Mouse (Mus musculus) spleen, adult 2 months (tissue): ENCODE measurements around the gene Dixdc1.

Experiments used
- CTCF ChIP-seq: fragments of 200-500 bp; IDR thresholded peaks from 2 replicates; pipeline ENCODE4 v1.5.1; 2011; ENCODE audit warnings: mild to moderate bottlenecking, inconsistent platforms; ENCODE audit not compliant: insufficient read depth, insufficient read length, insufficient replicate concordance; ENCODE audit errors: extremely low read depth
- POLR2A ChIP-seq: fragments of 200-500 bp; IDR thresholded peaks from 2 replicates; pipeline ENCODE4 v1.6.1; 2011; ENCODE audit warnings: low read depth, low read length, inconsistent platforms

DNA sequence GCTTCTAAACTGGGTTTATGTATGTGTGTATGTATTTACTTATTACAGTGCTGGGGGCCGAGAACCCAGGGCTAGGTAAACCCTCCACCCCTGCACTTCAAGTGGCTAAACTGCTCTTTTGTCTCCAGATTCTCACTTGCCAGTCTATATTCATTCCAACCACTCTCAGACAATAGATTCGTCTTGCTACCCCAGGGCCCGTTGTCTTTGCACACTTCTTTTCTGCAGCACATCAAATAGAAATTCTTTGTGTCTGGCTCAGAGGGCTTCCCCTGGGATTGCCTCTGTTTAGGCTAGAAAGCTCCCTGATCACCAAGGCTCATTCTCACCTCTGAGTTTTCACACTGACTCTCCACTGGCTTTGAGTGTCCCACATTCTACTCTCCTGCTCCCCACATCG lies 6.8 kb downstream of the Dixdc1 start:
- TF ChIP-seq CTCF (no peak), POLR2A (no peak)
